Mouse (Mus musculus) kidney, postnatal 36 days (tissue): ENCODE data around the gene Lbx2.

ENCODE experiments used
- DNase-seq, 2 experiments: peaks; one replicate each; pipeline ENCODE4 v3.0.0; 2021 to 2022; ENCODE audit warnings: mixed read lengths in 2 of 2

Gene Lbx2

DNA sequence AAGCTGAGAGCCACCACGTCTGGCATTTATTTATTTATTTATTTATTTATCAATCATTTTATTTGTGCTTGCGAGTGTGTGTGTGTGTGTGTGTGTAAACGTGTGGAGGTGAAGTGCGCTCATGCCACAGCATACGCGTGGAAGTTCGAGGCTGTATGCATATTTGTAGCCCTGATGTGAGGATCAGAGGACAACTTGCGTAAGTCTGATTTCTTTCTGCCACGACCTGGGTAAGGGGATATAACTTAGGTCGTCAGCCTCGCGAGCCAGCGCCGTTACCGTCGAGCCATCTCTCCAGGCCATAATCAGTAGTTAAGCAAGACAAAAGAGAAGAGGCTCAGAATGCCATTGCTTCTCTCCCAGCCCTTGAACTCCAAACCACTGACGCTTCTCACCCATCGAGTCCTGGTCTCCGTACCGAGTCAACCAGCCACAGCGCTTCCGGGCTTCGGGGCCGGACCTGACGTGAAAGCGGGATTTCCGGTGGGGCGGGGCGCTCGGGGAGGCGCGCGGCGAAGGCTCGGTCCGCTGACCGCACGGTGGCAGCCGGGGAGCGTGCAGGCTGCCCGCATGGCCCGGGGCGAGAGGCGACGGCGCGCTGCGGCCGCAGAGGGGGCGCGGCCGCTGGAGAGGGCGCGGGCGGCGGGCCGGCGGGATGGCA, 29.0 kb downstream of the Lbx2 start, which contains the start of gene Mogs:
Gene Mogs, plus strand, starts transcription at position 486 of the 661 bp plus-strand sequence.
- DNase-seq: peak; percentile 95 to 98

DNA sequence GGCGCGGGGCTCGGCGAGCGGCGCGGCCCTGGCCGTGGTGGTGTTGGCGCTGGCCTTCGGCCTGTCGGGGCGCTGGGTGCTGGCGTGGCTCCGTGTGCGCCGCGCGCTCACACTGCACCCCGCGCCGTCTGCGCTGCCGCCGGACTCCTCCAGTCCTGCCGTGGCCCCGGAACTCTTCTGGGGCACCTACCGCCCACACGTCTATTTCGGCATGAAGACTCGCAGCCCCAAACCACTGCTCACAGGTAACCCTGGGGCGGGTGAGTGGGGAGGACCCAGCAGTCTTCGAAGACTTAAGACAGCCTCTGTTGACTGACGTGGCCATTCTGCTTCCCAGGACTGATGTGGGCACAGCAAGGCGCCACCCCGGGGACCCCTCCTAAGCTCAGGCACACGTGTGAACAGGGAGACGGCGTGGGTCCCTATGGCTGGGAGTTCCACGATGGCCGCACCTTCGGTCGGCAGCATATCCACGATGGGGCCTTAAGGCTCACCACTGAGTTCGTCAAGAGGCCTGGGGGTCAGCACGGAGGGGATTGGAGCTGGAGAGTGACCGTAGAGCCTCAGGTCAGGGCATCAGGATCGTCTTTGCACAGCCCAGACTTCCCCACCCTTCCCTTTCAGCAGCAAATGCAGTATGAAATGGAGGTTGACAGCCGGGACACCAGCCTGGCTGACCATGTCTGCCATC, 29.7 kb downstream of the Lbx2 start:
- DNase-seq: no peak

DNA sequence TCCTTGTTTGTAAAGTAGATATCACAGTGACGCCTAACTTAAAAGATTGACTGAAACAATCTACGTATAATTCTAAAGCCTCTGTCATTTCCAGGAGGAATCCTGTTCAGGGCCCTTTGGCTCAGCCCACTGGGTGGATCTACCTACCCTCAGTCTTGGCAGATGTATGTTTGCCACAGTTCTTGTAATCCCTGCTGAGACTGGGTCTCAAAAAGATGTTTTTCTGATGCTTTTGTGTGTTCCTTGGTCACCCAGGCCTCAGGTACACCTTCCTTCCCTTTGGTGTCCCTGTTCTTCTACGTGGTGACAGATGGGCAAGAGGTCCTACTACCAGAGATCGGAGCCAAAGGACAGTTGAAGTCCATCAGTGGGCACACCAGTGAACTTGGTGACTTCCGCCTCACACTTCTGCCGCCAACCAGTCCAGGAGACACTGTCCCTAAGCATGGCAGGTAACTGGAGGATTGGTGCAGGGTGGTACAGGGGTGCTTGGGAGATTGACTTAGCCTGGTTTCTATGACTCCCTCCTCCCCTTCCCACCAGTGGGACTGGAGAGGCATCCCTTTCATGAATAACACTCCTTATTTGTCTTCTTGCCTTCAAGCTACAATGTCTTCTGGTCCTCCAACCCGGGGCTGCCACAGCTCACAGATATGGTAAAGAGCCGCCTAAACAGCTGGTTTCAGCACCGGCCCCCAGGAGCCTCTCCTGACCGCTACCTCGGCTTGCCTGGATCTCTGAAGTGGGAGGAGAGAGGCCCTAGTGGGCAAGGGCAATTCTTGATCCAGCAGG, 30.4 kb downstream of the Lbx2 start:
- DNase-seq: no peak

DNA sequence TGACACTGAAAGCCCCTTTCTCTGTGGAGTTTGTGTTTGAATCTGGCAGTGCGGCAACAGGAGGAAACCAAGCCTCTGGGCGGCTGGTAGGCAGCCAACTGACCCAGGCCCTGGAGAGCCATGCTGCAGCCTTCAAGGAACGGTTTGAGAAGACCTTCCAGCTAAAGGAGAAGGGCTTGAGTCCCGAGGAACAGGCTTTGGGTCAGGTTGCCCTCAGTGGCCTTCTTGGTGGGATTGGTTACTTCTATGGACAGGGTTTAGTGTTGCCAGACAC, 30.9 kb downstream of the Lbx2 start:
- DNase-seq: no peak

DNA sequence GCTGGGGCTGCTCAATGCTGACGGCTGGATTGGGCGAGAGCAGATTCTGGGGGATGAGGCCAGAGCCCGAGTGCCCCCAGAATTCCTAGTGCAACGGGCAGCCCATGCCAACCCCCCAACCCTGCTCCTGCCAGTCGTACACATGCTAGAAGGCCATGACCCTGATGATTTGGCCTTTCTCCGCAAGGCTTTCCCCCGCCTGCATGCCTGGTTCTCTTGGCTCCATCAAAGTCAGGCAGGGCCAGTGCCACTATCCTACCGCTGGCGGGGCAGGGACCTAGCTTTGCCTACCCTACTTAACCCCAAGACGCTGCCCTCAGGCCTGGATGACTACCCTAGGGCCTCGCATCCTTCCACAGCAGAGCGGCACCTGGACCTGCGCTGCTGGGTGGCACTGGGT, 31.4 kb downstream of the Lbx2 start:
- no peak for DNase-seq

DNA sequence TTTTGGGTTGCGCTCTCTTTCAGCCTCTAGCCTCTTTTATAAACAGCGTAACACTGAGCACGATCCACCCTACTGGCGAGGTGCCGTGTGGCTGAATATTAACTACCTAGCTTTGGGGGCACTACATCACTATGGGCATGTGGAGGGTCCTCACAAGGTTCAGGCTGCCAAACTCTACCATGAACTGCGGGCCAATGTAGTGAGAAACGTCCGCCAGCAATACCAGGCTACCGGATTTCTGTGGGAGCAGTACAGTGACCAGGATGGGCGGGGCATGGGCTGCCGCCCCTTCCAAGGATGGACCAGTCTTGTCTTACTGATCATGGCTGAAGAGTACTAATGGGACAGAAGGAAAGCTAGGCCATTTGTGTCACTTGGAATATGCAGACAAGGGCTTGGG, 32.2 kb downstream of the Lbx2 start:
- no peak for DNase-seq

DNA sequence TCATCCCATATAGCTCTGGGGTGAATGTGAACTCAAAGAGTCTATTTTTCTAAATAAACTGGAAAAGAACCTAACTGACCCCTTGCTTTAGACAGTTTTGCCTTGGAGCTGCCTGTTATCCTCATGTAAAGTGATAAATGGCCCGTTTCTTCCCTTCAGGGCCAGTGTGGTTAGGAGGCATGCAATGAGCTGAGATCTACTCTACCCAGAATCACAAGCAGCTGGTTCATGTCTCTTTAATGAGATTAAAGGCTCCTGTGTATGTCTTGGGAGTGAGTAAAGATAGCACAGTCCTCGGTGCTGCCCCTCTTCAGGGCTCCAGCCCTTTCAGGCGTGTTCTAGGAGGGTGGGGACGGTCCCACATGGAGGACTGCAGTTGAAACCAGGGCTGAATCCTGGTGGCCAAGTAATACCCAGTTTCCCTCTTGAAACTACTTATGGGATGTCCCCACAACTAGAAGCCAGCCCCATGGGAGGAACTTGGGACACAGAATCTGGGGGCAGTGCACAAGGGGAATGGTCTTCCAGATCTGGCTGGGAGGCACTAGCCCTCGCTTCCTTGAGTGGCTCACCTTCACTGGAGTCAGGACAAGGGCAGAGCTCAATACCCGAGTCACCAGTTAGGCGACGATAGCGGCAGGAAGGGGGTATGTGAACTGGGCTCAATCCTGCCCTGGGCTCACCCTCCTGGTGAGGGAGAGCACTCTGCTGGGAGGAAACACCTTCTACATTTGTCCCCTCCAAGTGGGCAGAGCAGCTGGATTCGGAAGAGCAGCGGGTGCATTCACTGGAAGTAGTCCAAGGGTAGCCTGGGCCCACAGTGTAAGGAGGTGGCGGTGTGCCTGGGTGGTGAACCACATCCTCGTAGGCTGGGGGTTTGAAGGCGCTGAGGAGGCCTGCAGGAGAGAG, 32.9 kb downstream of the Lbx2 start:
- no peak for DNase-seq

DNA sequence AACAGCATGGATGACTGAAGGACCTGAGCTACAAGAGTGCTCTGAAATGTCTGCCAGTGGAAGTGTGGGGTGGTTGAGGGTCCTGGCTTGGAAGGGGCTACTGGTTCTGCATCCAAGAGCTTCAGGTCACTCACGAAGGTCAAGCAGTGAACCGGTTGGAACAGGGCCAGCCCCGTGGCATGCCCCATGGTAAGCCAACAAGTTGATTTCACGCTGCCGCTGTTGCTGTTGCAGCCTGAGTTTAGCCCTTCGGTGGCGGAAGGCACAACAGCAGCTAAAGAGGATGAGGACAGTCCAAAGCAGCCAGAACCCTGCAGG, 33.5 kb downstream of the Lbx2 start:
- peak; percentile 31 to 65 for DNase-seq

DNA sequence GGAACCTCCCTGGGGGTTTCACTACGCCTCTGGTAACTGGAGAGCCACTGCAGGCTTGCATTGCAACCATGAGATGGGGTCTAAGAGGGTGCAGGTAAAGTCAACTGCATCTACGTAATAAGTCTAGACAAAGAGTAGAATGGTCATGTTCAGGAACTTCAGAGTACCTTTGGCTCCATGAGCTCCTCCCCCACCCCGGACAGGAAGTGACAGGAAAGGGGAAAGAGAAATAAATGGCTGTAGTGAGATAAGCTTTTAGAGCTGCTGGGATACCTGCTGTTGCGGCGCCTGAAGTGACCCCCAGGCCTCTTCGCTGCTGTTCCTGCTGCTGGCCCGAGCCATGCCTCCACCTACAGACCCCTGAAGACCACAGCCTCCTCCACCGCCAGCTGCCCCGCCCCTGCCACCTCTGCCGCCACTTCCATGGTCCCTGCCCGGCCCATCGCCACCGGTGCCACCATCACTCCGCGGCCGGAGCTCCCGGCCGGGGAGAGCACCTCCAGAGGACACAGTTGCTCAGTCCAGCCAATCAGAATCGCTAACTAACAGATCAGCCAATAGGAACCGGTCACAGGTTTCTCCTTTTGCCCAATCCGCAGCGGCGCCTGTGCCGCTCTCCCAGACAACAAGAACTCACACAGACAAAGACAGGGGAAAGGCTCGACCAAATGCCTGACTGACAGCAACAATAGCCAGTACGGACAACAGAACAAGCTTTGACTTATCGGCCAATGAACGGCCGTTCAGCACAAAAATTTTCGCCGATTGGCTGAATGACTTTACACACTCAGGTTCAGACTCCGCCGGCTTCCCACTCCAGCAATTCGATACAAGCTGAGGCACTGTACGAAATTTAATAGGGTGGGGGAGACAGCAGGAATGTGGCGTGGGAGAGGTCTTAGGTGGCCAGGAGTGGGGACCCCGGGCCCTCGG, 35.0 kb downstream of the Lbx2 start, which contains the start of gene Wbp1:
Gene Wbp1, minus strand, starts transcription at position 630 of the 933 bp plus-strand sequence.
- peak; percentile 93 to 99 for DNase-seq

DNA sequence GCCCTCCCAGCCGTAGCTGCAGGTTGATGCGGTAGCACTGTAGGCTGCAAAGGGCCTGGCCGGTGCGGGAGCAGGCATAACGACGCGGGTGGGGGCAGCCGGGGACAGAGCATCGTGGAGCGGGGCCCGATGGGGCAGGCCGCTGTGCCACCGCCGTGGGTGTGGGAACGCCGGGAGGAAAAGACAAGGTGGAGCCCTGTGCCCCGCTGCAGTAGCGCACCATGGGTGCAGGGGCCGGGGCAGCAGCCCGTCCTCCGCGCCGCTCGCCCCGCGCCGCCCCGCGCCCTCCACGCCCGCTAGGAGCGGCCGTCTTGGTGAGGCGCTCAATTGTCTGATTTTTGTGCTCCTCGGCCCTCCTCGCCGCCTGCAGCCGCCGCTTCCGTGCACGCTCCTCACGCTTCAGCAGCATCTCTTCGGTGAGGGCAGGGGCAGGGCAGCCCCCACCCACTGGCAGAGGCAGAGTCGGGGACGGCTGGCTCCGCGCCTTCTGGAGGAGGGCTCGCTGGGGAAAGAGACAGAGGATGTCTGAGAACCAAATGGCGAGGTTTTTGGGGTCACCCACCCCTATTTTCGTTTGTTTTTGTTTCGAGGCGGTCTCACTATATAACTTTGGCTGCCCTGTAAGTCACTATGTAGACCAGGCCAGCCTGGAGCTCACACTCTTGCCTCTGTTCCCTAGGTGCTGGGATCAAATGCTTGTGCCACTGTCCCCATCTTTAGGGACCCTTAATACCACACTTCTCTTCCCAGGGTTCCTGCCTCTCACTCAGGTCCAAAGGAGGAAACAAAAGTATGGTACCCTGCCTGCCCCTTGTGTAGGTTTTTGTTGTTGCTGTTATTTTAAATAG, 35.9 kb downstream of the Lbx2 start:
- no peak for DNase-seq

DNA sequence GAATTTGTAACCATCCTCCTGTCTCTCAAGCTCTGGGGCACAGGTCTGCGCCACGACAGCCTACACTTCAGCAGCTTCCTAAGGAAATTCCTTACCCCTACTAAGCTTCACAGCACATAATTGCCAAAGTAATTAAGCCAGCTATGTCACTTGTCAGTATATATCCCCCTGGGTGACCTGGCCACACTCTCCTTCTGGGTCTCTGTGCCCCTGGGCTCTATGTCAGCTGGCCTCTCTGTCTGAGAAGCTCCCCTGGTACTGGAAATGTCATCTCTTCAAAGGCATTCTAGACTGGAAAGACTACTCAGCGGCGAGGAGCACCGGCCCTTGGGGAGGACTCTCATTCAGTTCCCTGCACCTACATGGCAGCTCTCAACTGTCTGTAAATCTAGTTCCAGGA, 36.8 kb downstream of the Lbx2 start:
- no peak for DNase-seq

DNA sequence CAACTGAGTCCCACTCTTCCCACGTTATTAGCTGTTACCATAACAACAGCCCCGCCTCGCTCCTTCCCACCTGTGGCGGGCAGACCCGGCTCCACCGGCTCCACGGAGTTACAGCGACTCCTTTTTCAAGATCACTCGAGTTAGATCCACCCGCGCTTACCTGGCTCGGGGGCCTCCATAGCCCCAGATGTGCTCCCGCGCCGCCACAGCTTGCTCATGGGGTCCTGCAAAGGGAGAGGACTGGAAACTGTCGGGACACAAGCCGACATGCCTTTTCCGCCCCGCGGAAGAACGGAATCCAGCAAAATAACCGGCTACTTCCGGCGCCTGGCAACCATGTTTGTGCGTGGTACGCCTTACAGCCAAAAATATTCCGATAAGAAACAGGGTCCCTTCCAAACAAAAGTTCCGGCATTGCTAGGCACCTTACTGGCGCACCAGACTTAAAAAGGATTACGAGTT, 38.7 kb downstream of the Lbx2 start:
- DNase-seq: peak; percentile 94 to 95

DNA sequence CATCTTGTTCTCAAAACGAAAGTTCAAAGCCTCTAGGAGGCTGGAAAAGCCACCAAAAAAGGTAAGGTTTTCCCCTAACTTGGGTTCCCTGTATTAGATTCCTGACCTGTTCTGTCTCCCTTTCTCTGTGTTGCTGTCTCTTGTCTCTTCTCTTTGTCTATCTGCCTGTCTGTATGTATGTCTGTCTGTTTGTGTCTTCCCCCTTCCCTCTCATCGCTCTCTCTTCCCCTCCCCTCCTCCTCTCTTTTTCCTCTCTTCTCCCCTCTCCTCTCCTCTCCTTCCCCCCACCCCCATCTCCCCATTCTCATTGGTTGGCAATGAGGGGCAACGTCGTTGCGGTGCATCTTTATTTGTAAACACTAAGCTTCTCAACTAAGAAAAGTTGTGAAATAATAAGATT, 39.2 kb downstream of the Lbx2 start, which contains the start of gene Ino80b:
Gene Ino80b, minus strand, starts transcription at position 101 of the 400 bp plus-strand sequence.
- no peak for DNase-seq

DNA sequence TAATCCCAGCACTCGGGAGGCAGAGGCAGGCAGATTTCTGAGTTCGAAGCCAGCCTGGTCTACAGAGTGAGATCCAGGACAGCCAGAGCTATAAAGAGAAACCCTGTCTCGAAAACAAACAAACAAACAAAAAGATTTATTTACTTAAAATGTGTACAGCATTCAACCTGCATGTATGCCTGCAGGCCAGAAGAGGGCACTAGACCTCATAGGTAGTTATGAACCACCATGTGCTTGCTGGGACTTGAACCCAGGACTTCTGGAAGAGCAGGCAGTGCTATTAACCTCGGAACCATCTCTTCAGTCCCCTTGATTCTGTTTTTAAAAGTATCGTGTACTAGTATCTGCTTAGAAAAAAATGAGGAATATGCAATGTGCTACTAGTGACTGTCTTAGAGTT, 41.3 kb downstream of the Lbx2 start:
- no peak for DNase-seq

DNA sequence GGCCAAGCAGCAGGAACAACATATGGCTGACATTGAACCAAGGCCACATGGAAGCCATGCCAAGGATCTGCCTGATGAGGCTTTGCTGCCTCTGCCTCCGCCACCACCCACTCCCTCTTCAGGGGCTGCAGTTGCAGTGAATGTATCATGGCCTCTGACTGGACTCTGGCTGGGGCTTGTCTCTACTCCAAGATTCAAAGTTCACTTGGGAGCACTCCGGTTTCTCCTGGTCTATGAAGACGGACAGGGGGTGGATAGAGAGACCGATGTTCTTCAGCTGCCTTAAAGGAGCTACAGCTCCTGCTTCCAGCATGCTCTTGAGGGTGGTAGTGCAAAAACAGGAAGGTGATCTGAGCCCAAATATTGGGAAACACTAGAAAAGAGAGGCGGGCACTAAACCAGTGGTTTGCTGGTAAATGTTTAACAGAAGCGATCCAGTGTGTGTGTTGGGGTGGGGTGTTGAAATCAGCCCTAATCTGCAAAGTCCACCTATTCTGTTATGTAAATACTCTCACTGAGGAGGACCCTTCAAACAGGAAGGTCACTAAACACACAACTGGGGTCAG, 45.4 kb downstream of the Lbx2 start:
- peak; percentile 73 to 88 for DNase-seq

DNA sequence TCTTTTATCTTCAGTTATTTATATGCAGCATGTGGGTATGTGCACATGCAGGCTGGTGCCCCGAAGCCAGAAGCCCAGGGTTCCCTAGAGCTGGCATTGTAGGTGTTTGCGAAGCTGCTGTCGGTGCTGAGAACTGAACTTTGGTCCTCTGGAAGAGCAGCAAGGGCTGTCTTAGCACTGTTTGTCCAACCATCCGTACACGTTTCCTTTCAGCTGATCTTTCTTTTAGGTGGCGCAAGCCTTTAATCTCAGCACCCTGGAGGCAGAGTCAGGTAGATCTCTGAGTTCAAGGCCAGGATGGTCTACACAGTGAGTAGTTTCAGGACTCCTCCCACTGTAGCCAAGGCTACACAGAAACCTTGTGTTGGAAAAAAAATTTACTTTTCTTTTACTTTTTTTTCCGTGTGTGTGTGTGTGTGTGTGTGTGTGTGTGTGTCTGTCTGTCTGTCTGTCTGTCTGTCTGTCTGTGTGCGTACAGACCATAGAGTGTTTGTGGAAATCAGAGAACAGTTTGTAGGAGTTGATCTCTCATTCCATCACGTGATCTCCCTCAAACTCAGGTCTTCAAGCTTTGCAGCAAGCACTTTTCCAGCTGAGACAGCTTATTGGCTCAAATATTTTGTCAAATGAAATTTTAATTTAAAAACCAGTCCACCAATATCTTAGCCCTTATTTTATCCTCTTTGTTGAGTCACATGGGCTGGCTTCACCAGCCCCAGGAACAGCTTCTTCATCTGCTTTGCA, 46.2 kb downstream of the Lbx2 start:
- DNase-seq: peak; percentile 33 to 46

DNA sequence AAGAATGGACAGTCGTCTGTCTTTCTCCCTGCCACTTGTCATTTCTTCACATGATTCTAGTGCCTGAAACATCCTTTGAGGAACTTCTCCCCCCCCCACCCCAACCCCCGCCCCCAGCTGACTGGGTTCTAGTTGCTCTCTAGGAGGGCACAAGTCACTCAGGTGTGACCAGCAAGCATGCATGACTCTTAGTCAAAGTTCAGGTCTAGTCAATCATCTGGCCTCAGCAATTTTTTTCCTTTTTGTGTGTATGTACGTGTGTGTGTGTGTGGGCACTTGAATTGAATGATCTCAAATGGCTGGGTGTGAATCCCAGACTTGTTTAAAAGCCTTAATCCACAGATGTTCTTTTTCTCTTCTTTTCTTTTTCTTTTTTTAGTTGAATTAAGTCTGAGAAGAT, 48.1 kb downstream of the Lbx2 start:
- DNase-seq: peak; percentile 60 to 71

DNA sequence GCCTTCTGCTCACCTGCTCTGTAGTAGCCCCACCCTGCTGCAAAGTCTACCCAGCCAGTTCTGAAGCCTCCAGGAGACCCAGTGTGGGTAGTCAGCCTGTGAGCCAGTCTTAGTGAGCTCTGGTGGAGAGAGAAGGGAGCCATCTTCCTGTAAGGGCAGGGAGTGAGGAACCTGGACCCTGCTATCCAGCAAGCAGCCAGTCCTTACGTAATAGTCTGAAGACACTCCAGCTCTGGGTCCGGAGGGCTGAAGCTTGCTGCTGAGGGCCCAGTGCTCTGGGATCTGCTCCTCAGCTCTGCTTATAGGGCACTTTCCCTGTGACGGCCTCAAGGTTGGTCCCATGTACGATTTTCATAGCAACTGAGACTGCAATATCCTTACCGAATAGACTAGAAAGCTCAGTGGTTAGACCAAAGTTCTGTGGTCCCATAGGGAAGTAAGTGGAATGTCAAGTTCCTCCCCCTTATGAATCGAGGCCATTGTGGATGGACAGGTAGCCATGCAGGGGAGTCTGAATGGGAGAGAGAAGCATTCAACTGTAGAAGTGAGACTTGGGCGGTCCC, 48.9 kb downstream of the Lbx2 start, which contains the start of gene Rtkn:
Gene Rtkn, plus strand, starts transcription at position 513 of the 563 bp plus-strand sequence.
- DNase-seq: peak; percentile 63 to 76

DNA sequence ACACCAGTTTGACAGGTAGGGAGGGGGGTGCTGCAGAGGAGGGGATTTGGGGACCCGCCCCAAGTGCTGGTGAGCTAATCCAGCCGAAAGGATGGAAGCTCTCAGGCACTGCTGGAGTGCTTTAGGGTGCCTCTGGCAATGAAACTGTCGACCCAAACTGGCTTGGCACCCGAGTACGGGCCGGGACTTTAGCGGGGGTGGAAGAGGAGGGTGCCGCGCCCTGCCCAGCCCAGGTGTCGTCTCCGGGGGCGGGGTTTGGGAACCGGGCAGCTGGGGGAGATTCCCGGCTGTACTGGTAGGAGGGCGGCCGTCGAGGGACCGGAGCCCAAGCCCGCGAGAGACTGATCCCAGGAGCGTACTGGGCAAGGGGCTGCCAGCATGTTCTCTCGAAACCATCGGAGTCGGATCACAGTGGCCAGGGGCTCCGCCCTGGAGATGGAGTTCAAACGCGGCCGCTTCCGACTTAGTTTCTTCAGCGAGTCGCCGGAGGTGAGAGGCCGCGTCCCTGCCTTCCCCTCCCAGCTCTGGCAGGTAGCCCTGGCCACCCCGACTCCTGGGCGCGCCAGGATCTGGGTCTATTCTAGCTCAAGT, 49.5 kb downstream of the Lbx2 start:
- peak; percentile 77 to 87 for DNase-seq
